Mouse (Mus musculus): Measurements from ENCODE around the gene Ubfd1.

Ubfd1 gene

DNA sequence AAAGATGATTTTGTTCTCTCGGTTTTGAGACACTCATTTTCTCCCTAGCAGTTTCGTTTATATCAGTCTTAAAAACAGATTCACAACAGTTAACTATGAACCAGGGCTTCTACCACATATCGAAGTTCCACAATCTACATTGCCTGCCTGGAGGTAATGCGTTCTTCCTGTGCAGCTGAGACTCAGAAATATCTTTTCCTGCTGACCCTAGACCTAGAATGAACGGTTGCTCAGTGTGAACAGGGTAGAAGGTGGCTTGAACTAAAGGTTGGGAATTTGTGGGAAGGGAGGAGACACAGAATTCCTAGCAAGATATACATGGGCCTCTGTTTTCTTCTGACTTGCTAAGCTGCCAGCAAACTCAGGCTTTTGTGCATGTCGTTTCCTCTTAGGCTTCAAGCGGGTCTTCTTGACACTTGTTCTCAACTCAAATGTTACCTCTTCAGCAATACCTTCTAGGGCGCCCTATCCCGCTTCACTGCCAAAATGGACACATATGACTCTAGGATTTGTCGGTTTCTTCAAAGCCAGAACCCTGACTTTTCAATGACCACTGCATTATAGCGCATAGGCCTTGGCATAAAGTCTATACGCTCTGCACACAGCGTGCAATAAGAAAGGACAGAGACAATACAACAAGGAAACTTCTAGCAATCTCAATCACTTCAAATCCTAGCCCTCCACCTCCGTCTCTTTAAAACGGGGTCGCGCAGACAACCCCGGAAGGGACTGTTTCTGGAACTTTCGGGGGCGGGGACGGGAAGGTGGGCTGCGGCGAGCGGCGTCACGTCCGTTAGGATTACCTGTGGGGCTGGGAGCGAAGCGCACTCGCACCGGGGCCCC, 652 bp upstream of the Ubfd1 start:
- TF ChIP-seq GATA4 (IDR thresholded peaks at IDR 0.05; ENCODE audit: insufficient replicate concordance, low read length): no peak

DNA sequence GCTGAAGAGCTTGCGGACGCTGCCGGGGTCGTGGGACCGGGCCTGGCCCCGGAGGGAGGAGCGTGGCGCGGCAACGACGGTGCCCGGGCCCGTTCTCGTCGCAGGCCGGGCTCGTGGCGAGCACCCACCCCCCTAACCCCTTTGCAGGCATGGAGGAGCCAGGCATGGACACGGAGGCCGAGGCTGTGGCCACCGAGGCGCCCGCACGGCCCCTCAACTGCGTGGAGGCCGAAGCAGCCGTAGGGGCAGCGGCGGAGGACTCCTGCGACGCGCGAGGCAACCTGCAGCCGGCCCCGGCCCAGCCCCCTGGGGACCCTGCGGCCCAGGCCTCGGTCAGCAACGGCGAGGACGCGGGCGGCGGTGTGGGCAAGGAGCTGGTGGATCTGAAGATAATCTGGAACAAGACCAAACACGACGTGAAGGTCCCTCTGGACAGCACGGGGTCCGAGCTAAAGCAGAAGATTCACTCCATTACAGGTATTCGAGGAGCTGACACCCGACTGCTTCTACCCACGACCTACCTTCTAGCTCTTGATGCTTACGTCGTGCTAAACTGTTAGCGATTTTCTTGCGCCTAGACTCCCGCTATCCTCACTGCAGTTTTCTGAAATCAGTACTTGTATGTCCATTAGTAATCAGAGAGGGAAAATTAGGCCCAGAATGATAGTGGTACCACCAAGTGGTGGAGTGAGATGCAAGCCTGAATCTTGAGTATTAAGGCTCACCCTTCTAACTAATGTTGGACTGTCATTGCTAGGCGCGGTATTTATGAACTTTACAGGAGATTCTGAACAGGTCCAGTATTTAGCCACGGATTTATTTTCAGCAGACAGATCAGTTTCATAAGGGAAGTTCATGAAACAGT, 774 bp downstream of the Ubfd1 start:
- TF ChIP-seq GATA4 (IDR thresholded peaks at IDR 0.05; ENCODE audit: insufficient replicate concordance, low read length): no peak

DNA sequence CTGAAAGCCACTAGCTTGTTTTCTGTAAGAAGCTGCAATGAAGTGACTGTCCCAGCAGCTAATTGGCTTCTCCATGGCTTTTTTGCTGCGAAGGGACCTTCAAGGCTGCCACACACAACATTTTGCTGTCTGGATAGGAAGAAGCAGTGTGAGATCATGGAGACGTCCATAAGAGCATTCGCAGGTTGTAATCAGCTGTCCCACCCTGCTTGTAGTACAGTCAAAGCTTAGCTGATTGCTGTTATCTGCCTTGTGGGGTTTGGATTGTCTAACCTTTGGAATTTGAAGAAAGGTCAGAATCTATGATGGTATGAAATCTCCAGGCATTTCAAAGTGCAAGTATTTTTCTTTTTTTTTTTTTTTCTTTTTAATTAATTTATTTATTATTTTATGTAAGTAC, 7.4 kb downstream of the Ubfd1 start:
- no peak for TF ChIP-seq GATA4 (IDR thresholded peaks at IDR 0.05; ENCODE audit: insufficient replicate concordance, low read length)

DNA sequence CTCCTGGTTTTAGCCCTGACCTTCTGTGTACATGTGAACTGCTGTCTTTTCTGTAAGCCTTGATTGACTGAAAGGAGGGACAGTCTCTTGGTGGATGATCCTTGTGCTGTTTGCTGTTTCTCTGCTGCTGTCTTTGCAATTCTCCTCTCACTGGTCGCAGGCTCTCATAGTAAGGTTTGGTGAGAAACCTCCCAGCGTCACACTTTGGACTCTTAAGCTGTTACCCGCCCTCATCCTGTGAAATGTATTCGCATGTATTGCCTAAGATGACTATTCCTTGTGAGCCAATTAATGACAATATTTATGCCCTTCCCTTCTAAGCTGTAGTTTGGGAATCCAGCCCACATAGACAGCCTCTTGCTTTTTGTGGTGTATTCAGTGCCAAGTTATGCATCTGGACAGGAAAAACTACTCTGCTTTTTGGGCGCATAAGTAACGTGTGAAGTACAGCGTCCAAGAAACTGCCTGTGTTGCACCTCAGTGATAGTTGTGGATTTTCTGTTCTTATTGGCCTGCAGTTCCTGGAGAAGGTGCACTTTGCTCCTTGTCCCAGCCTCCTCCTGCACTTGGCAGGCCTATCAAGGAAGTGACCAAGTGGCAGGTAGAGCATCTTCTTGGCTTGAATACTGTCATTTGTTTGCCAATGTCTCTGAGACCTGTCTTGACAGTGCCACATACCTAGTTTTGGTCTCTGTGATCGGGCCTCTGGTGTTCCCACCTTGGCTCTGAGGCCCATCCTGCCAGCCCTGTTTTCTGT, 13.0 kb downstream of the Ubfd1 start:
- no peak for TF ChIP-seq GATA4 (IDR thresholded peaks at IDR 0.05; ENCODE audit: insufficient replicate concordance, low read length)

DNA sequence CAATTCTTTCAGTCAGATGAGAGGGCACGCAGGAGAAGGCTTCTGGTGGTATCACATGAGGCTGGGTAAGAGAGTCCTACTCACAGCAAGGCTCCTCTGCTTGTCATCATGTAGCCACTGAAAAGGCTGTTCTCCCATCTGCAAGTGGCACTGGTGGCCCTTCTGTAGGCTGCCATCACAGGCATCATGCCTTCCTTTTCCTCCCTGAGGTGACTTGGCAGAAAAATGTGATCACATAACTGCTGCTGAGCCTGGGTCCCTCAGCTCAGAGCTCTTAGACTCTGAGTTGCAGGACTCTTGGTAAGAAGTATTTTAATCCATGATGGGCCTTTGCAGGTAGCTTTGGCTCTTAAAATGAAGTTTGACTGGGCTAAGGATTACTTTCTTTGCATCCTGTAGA, 14.1 kb downstream of the Ubfd1 start:
- no peak for TF ChIP-seq GATA4 (IDR thresholded peaks at IDR 0.05; ENCODE audit: insufficient replicate concordance, low read length)

DNA sequence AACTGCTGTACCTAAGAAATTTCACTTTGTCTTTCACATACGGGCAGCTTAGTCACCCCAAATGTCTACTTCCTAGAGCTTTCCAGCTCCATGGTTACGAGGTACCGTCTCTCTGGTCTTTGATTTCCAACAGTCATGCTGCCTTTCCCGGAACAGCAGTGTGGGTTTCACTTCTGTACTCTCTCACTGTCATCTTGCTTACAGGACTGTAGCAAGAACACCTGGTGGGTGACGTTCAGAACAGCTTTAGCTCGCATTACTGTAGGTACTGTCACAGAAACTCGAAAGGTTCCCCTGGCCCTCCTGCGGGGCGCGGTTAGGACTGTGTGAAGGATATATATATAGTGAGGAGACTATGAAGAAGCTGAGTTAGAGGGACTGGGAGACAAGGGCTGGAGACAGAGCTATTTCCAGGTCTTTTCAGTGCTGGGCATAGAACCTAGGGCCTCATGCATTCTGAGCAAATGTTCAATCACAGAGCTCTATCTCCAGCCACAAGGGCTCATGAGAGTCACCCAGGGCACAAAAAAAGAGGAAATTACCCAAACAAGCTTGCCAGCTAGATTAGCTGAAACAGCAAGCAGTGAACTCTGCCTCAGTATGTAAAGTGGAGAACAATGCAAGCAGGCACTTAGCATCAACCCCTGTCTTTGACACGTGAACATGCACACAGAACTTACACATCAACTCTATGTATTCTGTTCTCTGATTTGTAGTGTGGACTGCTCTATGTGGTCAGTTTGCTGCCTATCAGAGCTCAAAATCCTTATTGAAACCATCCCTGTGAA, 20.4 kb downstream of the Ubfd1 start:
- TF ChIP-seq GATA4 (IDR thresholded peaks at IDR 0.05; ENCODE audit: insufficient replicate concordance, low read length): no peak

DNA sequence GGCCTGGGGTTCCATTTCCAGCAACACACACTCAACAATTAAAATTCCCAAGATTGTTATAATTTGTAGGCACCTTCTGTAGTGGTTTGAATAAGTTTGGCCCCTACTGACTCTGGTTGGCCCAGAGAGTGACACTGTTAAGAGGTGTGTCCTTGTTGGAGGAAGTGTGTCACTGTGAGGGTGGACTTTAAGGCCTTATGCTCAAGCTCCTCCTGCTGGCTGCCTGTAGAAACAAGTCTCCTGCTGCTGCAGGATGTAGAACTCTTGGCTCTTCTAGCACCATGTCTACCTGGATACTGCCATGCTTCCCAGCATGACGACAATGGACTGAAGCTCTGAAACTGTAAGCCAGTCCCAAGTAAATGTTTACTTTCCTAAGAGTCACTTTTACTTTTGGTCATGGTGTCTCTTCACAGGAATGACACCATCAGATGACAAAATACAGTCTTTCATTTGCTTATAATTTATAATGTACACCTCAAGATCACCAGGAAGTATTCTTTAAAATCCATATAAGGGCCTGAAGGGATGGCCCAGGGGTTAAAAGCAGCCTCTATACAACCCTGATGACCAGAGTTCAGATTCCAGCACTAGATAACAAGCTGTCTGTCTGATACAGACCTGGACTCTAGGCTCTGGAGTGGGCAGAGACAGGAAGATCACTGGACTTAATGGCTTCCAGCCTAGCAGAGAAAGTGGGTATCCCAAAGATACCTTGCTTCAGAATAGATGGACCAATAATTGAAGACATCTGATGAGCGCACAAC, 27.8 kb downstream of the Ubfd1 start:
- no peak for TF ChIP-seq GATA4 (IDR thresholded peaks at IDR 0.05; ENCODE audit: insufficient replicate concordance, low read length)

DNA sequence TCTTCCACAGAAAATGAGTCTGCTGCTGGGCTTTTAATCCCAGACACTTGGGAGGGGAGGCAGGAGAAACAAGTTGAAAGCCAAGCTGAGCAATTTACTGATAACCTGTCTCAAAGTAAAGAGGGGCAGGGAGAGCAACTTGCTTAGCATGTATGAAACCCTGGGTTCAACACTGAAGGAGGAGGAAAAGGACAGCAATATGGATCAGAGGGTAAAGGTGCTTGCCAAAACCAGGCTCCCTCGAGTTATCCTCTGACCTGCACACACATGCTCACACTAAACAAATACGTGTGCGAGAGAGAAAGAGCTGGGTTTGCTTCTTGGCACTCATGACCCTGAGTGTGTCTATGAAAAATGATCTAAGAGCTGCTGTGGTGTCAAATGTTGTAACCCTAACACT, 31.0 kb downstream of the Ubfd1 start:
- no peak for TF ChIP-seq GATA4 (IDR thresholded peaks at IDR 0.05; ENCODE audit: insufficient replicate concordance, low read length)

DNA sequence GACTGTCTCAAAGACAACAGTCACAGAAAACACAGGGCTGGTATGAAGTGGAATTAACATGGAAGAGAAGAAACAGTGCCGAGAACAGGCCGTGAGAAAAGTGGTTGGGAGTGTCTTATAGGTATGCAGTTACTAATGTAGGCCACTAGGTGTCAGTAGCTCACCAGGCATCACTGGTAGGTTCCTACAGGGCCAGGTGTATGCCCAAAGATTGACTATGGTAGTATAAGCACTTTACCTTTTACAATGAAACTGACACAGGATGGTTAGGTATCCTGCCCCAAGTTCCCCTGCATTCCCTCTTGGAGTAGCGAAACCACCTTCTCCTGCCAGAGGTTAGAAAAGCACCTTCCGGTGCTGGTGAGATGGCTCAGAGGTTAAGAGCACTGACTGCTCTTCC, 32.2 kb downstream of the Ubfd1 start:
- no peak for TF ChIP-seq GATA4 (IDR thresholded peaks at IDR 0.05; ENCODE audit: insufficient replicate concordance, low read length)

DNA sequence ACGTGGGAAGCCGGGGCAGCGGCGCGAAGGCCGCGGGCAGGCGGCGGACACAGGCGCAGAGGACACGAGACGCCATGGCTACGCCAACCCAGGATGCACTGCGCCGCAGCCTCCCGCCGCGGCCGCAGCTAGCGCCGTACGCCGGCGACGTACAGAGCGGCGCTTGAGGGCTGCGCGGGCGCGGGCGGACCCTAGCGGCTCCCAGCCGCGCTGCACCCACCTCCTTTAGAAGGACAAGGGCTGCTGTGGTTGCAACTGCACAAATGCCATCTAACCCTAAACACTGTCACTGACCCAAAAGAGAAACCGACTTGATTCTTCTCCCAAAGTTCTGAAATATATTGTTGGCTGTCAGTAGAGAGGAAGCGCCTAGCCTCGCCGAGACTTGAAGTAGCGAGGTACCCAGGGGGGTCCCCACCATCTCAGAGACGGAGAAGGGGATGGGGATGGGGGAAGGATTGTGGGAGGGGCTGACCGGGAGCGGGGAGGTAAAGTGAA, 34.8 kb downstream of the Ubfd1 start, which contains the start of gene Ndufab1:
Ndufab1 (minus strand) TSS at position 140 of the 498 bp plus-strand sequence.
- no peak for TF ChIP-seq GATA4 (IDR thresholded peaks at IDR 0.05; ENCODE audit: insufficient replicate concordance, low read length)

DNA sequence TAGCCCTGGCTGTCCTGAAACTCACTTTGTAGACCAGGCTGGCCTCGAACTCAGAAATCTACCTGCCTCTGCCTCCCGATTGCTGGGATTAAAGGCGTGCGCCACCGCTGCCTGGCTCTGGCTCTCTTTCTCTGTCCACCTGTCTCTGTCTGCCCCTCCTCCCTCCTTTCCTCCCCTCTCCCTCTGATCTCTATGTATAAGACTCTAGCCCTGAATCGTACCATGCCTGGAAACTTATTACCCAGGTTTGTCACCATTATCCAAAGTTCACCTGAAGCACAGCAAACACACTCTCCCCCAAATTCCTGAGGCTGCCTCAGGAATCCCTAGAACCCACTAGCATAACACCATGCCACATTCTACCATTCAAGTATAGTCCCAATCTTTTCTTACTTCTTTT, 41.2 kb downstream of the Ubfd1 start:
- TF ChIP-seq GATA4 (IDR thresholded peaks at IDR 0.05; ENCODE audit: insufficient replicate concordance, low read length): no peak

DNA sequence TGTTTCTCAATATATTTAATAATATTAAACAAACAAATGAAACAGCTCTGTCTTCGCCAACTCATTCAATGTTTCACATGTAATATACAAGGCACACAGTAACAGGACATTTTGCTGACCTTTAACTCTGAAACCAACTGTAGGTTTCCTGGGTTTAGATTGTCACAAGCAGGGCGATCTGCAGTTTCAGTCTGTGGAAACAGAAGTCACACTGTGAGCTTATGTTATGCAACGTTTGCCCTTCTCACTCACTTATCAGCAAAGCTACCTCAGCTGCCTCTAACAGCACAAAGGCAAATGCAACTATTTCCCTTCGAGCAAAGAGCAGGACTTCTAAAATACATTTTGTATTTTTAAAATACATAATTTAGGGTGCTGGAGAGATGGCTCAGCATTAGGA, 56.5 kb downstream of the Ubfd1 start:
- no peak for TF ChIP-seq GATA4 (IDR thresholded peaks at IDR 0.05; ENCODE audit: insufficient replicate concordance, low read length)

DNA sequence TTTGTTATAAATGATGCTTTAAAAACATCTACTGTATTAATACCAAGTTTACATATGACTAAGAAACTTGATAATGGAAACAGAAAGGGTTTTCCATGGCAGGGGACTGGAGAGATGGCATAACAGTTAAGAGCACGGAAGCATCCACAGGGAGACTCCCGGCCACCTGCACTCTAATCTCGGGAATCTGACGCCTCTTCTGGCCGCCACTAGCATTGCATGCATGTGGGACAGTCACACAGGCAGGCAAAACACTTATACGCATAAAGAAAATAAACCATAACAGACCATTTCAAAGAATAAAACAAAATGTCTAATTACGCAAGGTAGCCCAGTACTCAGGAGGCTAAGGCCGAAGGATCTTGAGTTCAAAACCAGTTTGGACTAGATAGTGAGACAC, 58.7 kb downstream of the Ubfd1 start:
- no peak for TF ChIP-seq GATA4 (IDR thresholded peaks at IDR 0.05; ENCODE audit: insufficient replicate concordance, low read length)

DNA sequence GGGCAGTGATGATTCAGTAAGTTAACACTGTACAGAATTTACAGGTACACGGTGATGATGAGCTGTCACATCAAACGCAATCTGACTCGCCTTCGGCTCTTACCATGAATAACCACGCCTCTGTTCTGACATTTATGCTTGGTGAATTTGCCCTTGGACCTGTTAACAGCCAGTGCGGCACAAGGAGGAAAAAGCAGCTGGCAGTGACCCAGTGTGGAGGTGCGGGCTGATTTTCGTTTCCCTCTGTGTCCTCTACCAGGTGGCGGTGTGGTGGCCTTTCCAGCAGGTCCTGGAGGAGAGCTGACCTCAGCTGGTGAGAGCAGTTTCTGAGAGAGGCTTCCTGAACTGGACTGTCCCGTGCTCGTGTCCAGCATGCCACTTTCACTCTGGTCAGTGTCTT, 60.0 kb downstream of the Ubfd1 start:
- TF ChIP-seq GATA4 (IDR thresholded peaks at IDR 0.05; ENCODE audit: insufficient replicate concordance, low read length): no peak

All from liver, adult (tissue).